Mouse (Mus musculus) skeletal muscle tissue, adult 2 months (tissue): ENCODE results near the gene Papln.

Source experiments
- DNase-seq: peaks from one replicate; pipeline ENCODE4 v3.0.0-alpha.2; 2012; ENCODE audit warnings: low read depth, low spot score

Papln gene

GRCm38 (mm10) chr12:83763311-83764043, at the start of gene Papln:
Papln (plus strand) TSS chr12:83763634.
- no peak for DNase-seq

- DNase-seq, result peak; percentile 30
These were observed 49.7 kb upstream of the Papln start for GRCm38 (mm10) chr12:83713749-83714148.

- no peak for DNase-seq
These were observed 46.8 kb upstream of the Papln start for GRCm38 (mm10) chr12:83716416-83717184.

GRCm38 (mm10) chr12:83719431-83719830, 44.0 kb upstream of the Papln start:
- DNase-seq, result no peak

- DNase-seq, result peak; percentile 46
These were observed 42.2 kb upstream of the Papln start for GRCm38 (mm10) chr12:83721281-83721680.

GRCm38 (mm10) chr12:83723037-83723436, 40.4 kb upstream of the Papln start:
- DNase-seq, result no peak

- no peak for DNase-seq
These were observed 36.7 kb upstream of the Papln start for GRCm38 (mm10) chr12:83726510-83727308.

- DNase-seq, result no peak
These were observed 31.2 kb upstream of the Papln start for GRCm38 (mm10) chr12:83732225-83732624.

GRCm38 (mm10) chr12:83734047-83734446, 29.4 kb upstream of the Papln start:
- DNase-seq, result peak; percentile 13

GRCm38 (mm10) chr12:83736236-83736635, 27.2 kb upstream of the Papln start:
- DNase-seq, result no peak

- DNase-seq, result no peak
These were observed 24.8 kb upstream of the Papln start for GRCm38 (mm10) chr12:83738651-83739050.

GRCm38 (mm10) chr12:83741722-83742121, 21.7 kb upstream of the Papln start:
- DNase-seq, result no peak

- no peak for DNase-seq
These were observed 20.6 kb upstream of the Papln start for GRCm38 (mm10) chr12:83742834-83743233.

GRCm38 (mm10) chr12:83743712-83744111, 19.7 kb upstream of the Papln start:
- no peak for DNase-seq

- no peak for DNase-seq
These were observed 14.2 kb upstream of the Papln start for GRCm38 (mm10) chr12:83749186-83749585.

GRCm38 (mm10) chr12:83752495-83752894, 10.9 kb upstream of the Papln start:
- DNase-seq, result no peak

GRCm38 (mm10) chr12:83758735-83759134, 4.7 kb upstream of the Papln start:
- DNase-seq, result no peak

- no peak for DNase-seq
These were observed 3.2 kb upstream of the Papln start for GRCm38 (mm10) chr12:83760201-83760600.

GRCm38 (mm10) chr12:83762706-83763105, 728 bp upstream of the Papln start:
- no peak for DNase-seq

GRCm38 (mm10) chr12:83764044-83764365, 571 bp downstream of the Papln start:
- no peak for DNase-seq

GRCm38 (mm10) chr12:83764519-83764918, 1.1 kb downstream of the Papln start:
- DNase-seq, result no peak

- peak; percentile 38 for DNase-seq
These were observed 2.6 kb downstream of the Papln start for GRCm38 (mm10) chr12:83765965-83766603.
